Comparison of ENCODE assay signal across 12 mouse cellular contexts in genomic region chr2:6705475-6705874, GRCm38 (mm10).
A peak's percentile ranks its signal among the peaks of the same experiment; 100 is the strongest.
DNase-seq lines count a peak whose midpoint lies in the region; ATAC-seq lines count a peak whose summit lies in the region.
"Had no signal": no experiment of that assay in that cellular context is flagged by ENCODE, and none has a peak within 500 bp of the region (broad histone marks: within the 10 kb centered on the region; RNA-seq: fewer than 3 reads in every experiment).

No protein-coding gene starts in this region.

- peak; percentile 24 for ATAC-seq in activated CD4-positive, CD25-positive, alpha-beta regulatory T cell, adult 4 months
- peak; percentile 58 for ATAC-seq in megakaryocyte, adult 5-6 weeks (ENCODE audit: poor library complexity, severe bottlenecking)
- no peak for ATAC-seq in erythroblast, adult 5-6 weeks (replicated peaks; ENCODE audit: low FRiP score, poor library complexity, severe bottlenecking)
- ATAC-seq: intestine, embryonic 16.5 days had no signal

- intact Hi-C loops in heart, postnatal 25 days (cut with DNase I): no loop called here

- DNase-seq in heart, adult 11 months: peak; percentile 83
- DNase-seq in heart, postnatal 25 days (ENCODE audit: low spot score): no peak
- DNase-seq in A20 (ENCODE audit: low read depth, low spot score): peak; percentile 81
- no peak for DNase-seq in spleen, postnatal 10 days (ENCODE audit: low spot score in 2 of 2)
- no peak for DNase-seq in layer of hippocampus, adult 8-10 months (ENCODE audit: low spot score in 2 of 2)
- DNase-seq: adrenal gland, adult 2 months; heart, postnatal 36 days; kidney, postnatal 36 days had no signal

Comparison
In these comparisons a context has a peak if more than half of its experiments do, and no peak if none do; other contexts are left out.
1. DNase-seq: peak in heart, adult 11 months (single experiment) and A20 (single experiment); none in heart, postnatal 25 days (single experiment), spleen, postnatal 10 days (0 of 2) and layer of hippocampus, adult 8-10 months (0 of 2).